Mouse (Mus musculus) left cerebral cortex, adult 2 months (tissue): ENCODE data around the gene Mtss1l. TPM values are rescaled to one million over a fixed set of nuclear protein-coding genes. Genes with fewer than 3 reads are reported as not detected.

ENCODE experiments used
- DNase-seq, 2 experiments: peaks; one replicate each; pipeline ENCODE4 v3.0.0; 2021 to 2022; ENCODE audit warnings: low spot score in 2 of 2, mixed read lengths in 1 of 2; ENCODE audit errors: extremely low spot score in 1 of 2
- H3K27ac ChIP-seq: fragments of 200-600 bp; 2 replicates; pipeline ENCODE4 v1.8.1; 2022
- H3K4me3 ChIP-seq: fragments of 200-600 bp; 2 replicates; pipeline ENCODE4 v1.8.1; 2022
- CTCF ChIP-seq: fragments of 200-600 bp; IDR thresholded peaks from 2 replicates; pipeline ENCODE4 v1.8.1; 2022; ENCODE audit warnings: antibody characterized with exemption, mild to moderate bottlenecking, moderate library complexity
- intact Hi-C: fragments of 180-260 bp; cut with DNase I; formaldehyde crosslinking; loops from one replicate; pipeline ENCODE4 v1.15.1; 2025
- total RNA-seq, 2 experiments: library from RNA; stranded (reverse); gene quantifications; 2 replicates each; pipeline ENCODE4 v1.2.3; 2021

Gene Mtss1l
- total RNA-seq, 2 experiments from 2014 or later = 207 to 234 TPM

- no peak for DNase-seq
- Histone ChIP-seq H3K27ac (no peak overlapping the region), H3K4me3 (no peak overlapping the region)
- no peak for TF ChIP-seq CTCF
- intact Hi-C loops = no loop called here
These were observed 25.2 kb upstream of the Mtss1l start for GRCm38 (mm10) chr8:110696051-110696450.

DNA sequence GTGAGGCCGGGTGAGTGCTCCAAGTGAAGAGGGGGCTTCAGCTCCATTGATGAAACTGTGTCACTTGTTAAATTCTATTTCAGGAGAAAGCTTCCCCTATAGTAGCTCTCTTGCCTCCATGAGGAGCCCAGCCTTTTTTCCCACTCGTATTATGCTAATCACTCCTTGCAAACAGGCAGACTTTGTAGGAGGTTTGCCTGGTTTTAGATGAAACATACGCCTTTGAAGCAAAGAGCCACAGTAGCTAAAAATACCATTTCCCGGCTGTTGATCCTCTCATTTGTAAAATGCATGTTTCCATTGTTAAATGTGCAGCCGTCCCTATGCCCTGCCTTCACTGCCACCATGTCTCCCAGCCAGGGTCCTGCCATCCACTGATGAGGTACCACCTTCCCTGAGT, 23.7 kb upstream of the Mtss1l start:
- no peak for TF ChIP-seq CTCF
- DNase-seq = no peak
- Histone ChIP-seq H3K4me3 (no peak overlapping the region), H3K27ac (no peak overlapping the region)
- intact Hi-C loops = no loop called here

- intact Hi-C loops = no loop called here
- DNase-seq = no peak
- H3K4me3 ChIP-seq = no peak overlapping the region
- H3K27ac ChIP-seq = no peak overlapping the region; the same call in 1 of the 2 replicates
- no peak for TF ChIP-seq CTCF
These were observed 23.2 kb upstream of the Mtss1l start for GRCm38 (mm10) chr8:110698098-110698497.

GRCm38 (mm10) chr8:110699501-110699900, 21.8 kb upstream of the Mtss1l start:
- Histone ChIP-seq H3K4me3 (no peak overlapping the region), H3K27ac (no peak overlapping the region)
- intact Hi-C loops = no loop called here
- no peak for TF ChIP-seq CTCF
- DNase-seq = no peak

- intact Hi-C loops = no loop called here
- Histone ChIP-seq H3K27ac (no peak overlapping the region), H3K4me3 (no peak overlapping the region)
- TF ChIP-seq CTCF = no peak
- no peak for DNase-seq
These were observed 20.7 kb upstream of the Mtss1l start for GRCm38 (mm10) chr8:110700561-110700960.

GRCm38 (mm10) chr8:110702636-110703459, 18.4 kb upstream of the Mtss1l start:
- DNase-seq = no peak
- H3K27ac ChIP-seq = peak overlapping the region; percentile 40; the same call in 1 of the 2 replicates
- no peak overlapping the region for H3K4me3 ChIP-seq
- no peak for TF ChIP-seq CTCF
- intact Hi-C loops = no loop called here

DNA sequence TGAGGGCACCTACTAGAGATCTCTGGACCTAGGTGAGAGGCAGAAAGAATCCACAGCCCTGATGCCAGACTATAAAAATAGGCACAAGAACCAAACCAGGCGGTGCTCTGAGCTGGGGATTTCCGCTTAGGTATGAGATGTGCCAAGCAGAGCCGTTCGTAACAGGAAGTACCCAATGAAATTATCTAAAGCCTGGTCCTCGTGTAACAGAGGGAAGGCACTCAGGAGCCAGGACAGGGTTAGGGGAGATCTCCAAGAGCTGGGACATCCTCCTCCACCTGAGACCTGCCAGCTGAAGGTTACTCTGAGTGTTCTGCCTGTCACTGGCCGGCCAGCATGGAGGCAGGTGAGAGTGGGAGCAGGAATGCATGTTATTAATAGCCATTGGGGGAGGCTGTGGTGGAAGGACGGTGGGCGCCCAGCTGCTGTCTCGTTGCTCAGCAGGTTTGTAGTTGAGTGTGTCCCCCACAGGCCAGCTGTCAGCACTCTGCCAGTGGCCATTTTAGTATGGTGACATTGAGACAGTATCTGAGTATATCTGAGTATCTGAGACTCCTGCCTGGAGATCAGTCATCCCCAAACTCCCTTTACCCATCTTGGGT, 17.7 kb upstream of the Mtss1l start:
- H3K27ac ChIP-seq = peak overlapping the region; percentile 40; the same call in 1 of the 2 replicates
- no peak overlapping the region for H3K4me3 ChIP-seq
- TF ChIP-seq CTCF = no peak
- no peak for DNase-seq
- intact Hi-C loops = no loop called here

- H3K27ac ChIP-seq = no peak overlapping the region; the same call in 1 of the 2 replicates
- intact Hi-C loops = no loop called here
- DNase-seq = no peak
- no peak overlapping the region for H3K4me3 ChIP-seq
- TF ChIP-seq CTCF = no peak
These were observed 17.2 kb upstream of the Mtss1l start for GRCm38 (mm10) chr8:110704103-110704502.

DNA sequence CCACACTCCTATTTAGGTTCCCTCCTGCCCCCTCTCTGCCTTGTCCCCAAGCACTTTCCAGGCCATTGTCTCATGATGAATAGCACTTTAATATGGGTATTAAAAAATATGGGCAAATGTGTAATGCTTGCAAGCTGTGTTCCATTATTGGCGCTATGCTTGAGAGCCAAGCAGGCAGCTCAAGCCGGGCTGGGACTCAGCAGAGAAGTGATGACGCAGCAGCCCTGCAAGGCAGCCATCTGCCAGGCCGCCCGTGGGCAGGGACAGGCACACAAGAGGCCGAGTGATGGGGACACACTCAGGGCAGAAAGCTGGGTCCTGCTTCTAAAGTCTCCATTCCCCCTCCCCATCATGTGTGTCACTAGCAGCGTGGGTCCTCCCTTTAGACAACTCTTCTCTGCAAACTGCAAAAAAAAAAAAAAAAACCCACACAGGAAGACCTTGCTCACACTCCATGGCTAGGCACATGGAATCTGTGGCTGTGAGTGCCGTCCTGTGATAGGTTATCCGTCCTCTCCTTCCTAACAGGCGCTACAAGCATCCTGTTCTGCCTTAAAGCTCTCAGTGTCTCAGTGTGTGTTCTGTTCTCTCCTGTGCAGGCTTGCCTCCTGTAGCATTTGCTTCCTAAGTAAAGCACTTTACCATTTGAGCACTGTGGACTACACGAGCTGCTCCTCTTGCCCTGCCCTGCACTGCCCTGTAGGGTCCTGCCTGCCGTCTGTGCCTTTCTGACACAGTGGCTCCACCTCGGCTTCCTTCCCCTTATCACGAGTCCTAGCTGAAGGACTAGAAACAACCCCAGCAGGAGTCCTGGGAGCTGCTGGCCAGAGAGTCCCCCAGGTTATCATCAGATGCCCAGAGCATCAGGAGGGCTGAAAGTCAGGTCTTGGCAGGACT, 15.6 kb upstream of the Mtss1l start:
- H3K27ac ChIP-seq = no peak overlapping the region; the same call in 1 of the 2 replicates
- DNase-seq = no peak
- intact Hi-C loops = no loop called here
- no peak for TF ChIP-seq CTCF
- no peak overlapping the region for H3K4me3 ChIP-seq

DNA sequence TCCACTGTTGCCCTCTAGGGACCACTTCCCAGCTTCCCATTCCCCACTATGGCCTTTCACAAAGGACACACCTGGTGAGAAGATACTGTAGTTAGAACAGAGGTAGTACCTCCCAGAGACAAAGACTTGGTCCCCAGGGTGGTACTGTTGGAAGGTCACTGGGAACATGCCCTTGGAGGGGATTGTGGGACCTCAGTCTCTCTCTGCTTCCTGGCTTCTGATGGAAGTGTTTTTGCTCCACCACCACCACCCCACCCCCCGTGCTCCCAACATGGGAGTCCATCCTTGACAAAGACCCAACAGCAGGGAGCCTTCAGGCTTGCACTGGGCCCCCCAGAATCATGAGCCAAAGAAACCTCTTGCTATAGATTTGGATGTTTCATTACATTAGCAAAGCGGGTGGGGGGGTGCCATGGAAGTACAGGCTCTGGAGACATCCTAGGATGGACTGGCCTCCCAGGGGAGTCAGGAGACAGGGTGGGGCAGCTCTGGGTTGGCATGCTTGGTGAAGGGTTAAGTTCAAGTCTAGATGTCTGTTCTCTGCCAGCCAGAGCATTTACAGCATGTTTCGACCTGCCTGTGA, 14.9 kb upstream of the Mtss1l start:
- Histone ChIP-seq H3K27ac (no peak overlapping the region), H3K4me3 (no peak overlapping the region)
- TF ChIP-seq CTCF = no peak
- intact Hi-C loops = no loop called here
- no peak for DNase-seq

GRCm38 (mm10) chr8:110708429-110708828, 12.8 kb upstream of the Mtss1l start:
- intact Hi-C loops = no loop called here
- TF ChIP-seq CTCF = no peak
- H3K4me3 ChIP-seq = no peak overlapping the region
- no peak overlapping the region for H3K27ac ChIP-seq
- DNase-seq = no peak
